ENCODE assay signal across 8 mouse cellular contexts in genomic region chr2:59599338-59600111, GRCm38 (mm10). TPM values are rescaled to one million over a fixed set of nuclear protein-coding genes. Genes with fewer than 3 reads are reported as not detected.
A peak's percentile ranks its signal among the peaks of the same experiment; 100 is the strongest.
DNase-seq lines count a peak whose midpoint lies in the region; ATAC-seq and TF ChIP-seq lines count a peak whose summit lies in the region.

No protein-coding gene starts in this region.

- H3K36me3 ChIP-seq in embryonic facial prominence, embryonic 10.5 days (replicated peaks): no peaks in the 10 kb centered on the region
- H3K36me3 ChIP-seq in hindbrain, embryonic 16.5 days (ENCODE audit: control insufficient read depth, insufficient read depth, low read length): no peaks in the 10 kb centered on the region
- H3K36me3 ChIP-seq in liver, adult 2 months (ENCODE audit: control insufficient read depth, insufficient read depth, low read length): no peaks in the 10 kb centered on the region
- no peaks in the 10 kb centered on the region for H3K36me3 ChIP-seq in stomach, postnatal 0 days (ENCODE audit: control insufficient read depth, insufficient read depth, low read length)

- no peaks in the 10 kb centered on the region for H3K79me2 ChIP-seq in liver, adult 2 months (ENCODE audit: control insufficient read depth, insufficient read depth, low read length)

- 20% methylated on average over 7 of the region's 7 CpGs for WGBS in embryonic facial prominence, embryonic 10.5 days
- 32% methylated on average over 7 of the region's 7 CpGs for WGBS in hindbrain, embryonic 16.5 days
- WGBS in liver, adult 2 months: 4% methylated on average over 7 of the region's 7 CpGs
- 7% methylated on average over 6 of the region's 7 CpGs for WGBS in stomach, postnatal 0 days

- DNase-seq in lung, postnatal 10 days: peak; percentile 27
- DNase-seq in lung, postnatal 14 days: no peak
- DNase-seq in embryonic facial prominence, embryonic 10.5 days (ENCODE audit: low spot score): peak; percentile 86
- DNase-seq in liver, adult 2 months (ENCODE audit: extremely low read depth, low read depth, low spot score): peak; percentile 71
- peak; percentile 62 for DNase-seq in stomach, postnatal 0 days (ENCODE audit: low spot score)
- no peak for DNase-seq in right cerebral cortex, adult 18-20 months
- no peak for DNase-seq in right cerebral cortex, postnatal 10 days (ENCODE audit: low spot score in 2 of 2)

- no peaks in the 10 kb centered on the region for H3K9me3 ChIP-seq in embryonic facial prominence, embryonic 10.5 days
- H3K9me3 ChIP-seq in hindbrain, embryonic 16.5 days (ENCODE audit: control insufficient read depth, low read length): no peaks in the 10 kb centered on the region
- H3K9me3 ChIP-seq in stomach, postnatal 0 days (ENCODE audit: control insufficient read depth, low read length): no peaks in the 10 kb centered on the region

- TF ChIP-seq CTCF in liver, adult 2 months (IDR thresholded peaks at IDR 0.05; ENCODE audit: low read depth, low read length): no peak
- TF ChIP-seq CTCF in stomach, postnatal 0 days (IDR thresholded peaks at IDR 0.05; ENCODE audit: low read depth): no peak

- H3K4me2 ChIP-seq in hindbrain, embryonic 16.5 days (ENCODE audit: low read length): no peak overlapping the region
- H3K4me2 ChIP-seq in stomach, postnatal 0 days (replicated peaks; ENCODE audit: low read depth): no peak overlapping the region

- TF ChIP-seq POLR2A in liver, adult 2 months (IDR thresholded peaks at IDR 0.05; ENCODE audit: extremely low read depth, insufficient read depth, low read length): no peak

- no peak for TF ChIP-seq EP300 in stomach, postnatal 0 days (optimal IDR thresholded peaks at IDR 0.05)

- H3K27me3 ChIP-seq in embryonic facial prominence, embryonic 10.5 days (replicated peaks; ENCODE audit: low read depth, poor library complexity, severe bottlenecking): 0 out of 2 replicates have a peak, but pooled peaks cover 6% of the 10 kb centered on the region
- H3K27me3 ChIP-seq in hindbrain, embryonic 16.5 days (replicated peaks; ENCODE audit: control insufficient read depth, insufficient read depth, low read length): no peaks in the 10 kb centered on the region
- H3K27me3 ChIP-seq in liver, adult 2 months (ENCODE audit: control insufficient read depth, insufficient read depth, low read length): no peaks in the 10 kb centered on the region
- no peaks in the 10 kb centered on the region for H3K27me3 ChIP-seq in stomach, postnatal 0 days (ENCODE audit: control insufficient read depth, insufficient read depth, low read length)

- H3K27ac ChIP-seq in embryonic facial prominence, embryonic 10.5 days (replicated peaks): peak overlapping the region; percentile 83
- H3K27ac ChIP-seq in hindbrain, embryonic 16.5 days (ENCODE audit: low read depth, low read length): no peak overlapping the region
- H3K27ac ChIP-seq in liver, adult 2 months (replicated peaks; ENCODE audit: insufficient read depth, low read depth, low read length): no peak overlapping the region
- H3K27ac ChIP-seq in stomach, postnatal 0 days (replicated peaks): no peak overlapping the region; the same call in 1 of the 2 replicates

- peaks cover 40% of the 10 kb centered on the region for H3K4me1 ChIP-seq in embryonic facial prominence, embryonic 10.5 days
- H3K4me1 ChIP-seq in hindbrain, embryonic 16.5 days (ENCODE audit: control insufficient read depth, insufficient read depth, low read depth, low read length): peaks cover 12% of the 10 kb centered on the region
- H3K4me1 ChIP-seq in liver, adult 2 months (ENCODE audit: control insufficient read depth, insufficient read depth, low read length): peaks cover 16% of the 10 kb centered on the region
- H3K4me1 ChIP-seq in stomach, postnatal 0 days (replicated peaks; ENCODE audit: control insufficient read depth, insufficient read depth): no peaks in the 10 kb centered on the region

- peak overlapping the region; percentile 23 for H3K4me3 ChIP-seq in embryonic facial prominence, embryonic 10.5 days
- H3K4me3 ChIP-seq in hindbrain, embryonic 16.5 days (ENCODE audit: low read length): no peak overlapping the region
- no peak overlapping the region for H3K4me3 ChIP-seq in liver, adult 2 months (ENCODE audit: insufficient read depth, low read depth, low read length)
- no peak overlapping the region for H3K4me3 ChIP-seq in stomach, postnatal 0 days (ENCODE audit: low read depth, low read length)

- H3K9ac ChIP-seq in hindbrain, embryonic 16.5 days (ENCODE audit: low read depth, low read length): no peak overlapping the region
- no peak overlapping the region for H3K9ac ChIP-seq in liver, adult 2 months (ENCODE audit: low read depth, low read length)
- no peak overlapping the region for H3K9ac ChIP-seq in stomach, postnatal 0 days (ENCODE audit: low read length)

- peak; percentile 57; the same call in 1 of the 2 replicates for ATAC-seq in hindbrain, embryonic 16.5 days
- ATAC-seq in stomach, postnatal 0 days (ENCODE audit: low FRiP score, low TSS enrichment): peak; percentile 66; the same call in 1 of the 2 replicates

RNA-seq across cellular contexts. Expression of gene Tanc1, which starts 12.3 kb away (rescaled TPM):
- polyA plus RNA-seq in embryonic facial prominence, embryonic 10.5 days (2016; fragmentation: Nextera tagmentation; extraction: Ambion mirVana): 34.9 and 41.2 TPM in 2 replicates
- polyA plus RNA-seq in hindbrain, embryonic 16.5 days (2015; fragmentation: Nextera tagmentation; extraction: Ambion mirVana): 7.2 and 7.4 TPM in 2 replicates
- total RNA-seq in liver, adult 2 months (2014; rRNA removed): 5.0 and 6.8 TPM in 2 replicates
- polyA plus RNA-seq in liver, adult 2 months (2012; rRNA removed): 1.9 and 2.7 TPM in 2 replicates
- polyA plus RNA-seq in stomach, postnatal 0 days (2015; fragmentation: Nextera tagmentation; extraction: Ambion mirVana): 13.4 and 15.7 TPM in 2 replicates

Comparison
In these comparisons a context has a peak if more than half of its experiments do, and no peak if none do; other contexts are left out.
1. DNase-seq: peak in lung, postnatal 10 days (single experiment), embryonic facial prominence, embryonic 10.5 days (single experiment), liver, adult 2 months (single experiment) and stomach, postnatal 0 days (single experiment); none in lung, postnatal 14 days (single experiment), right cerebral cortex, adult 18-20 months (single experiment) and right cerebral cortex, postnatal 10 days (0 of 2).